Mouse (Mus musculus) G1E-ER4 (cell line): ENCODE data around the gene Calcr. TPM values are rescaled to one million over a fixed set of nuclear protein-coding genes. Genes with fewer than 3 reads are reported as not detected.

Experiments
- GATA1 ChIP-seq: IDR thresholded peaks from one replicate; pipeline ENCODE4 v1.8.0; 2012; ENCODE audit warnings: low read length, inconsistent platforms
- polyA plus RNA-seq: library from polyadenylated mRNA; stranded (reverse); fragments of >175 nt; gene quantifications from 2 replicates; pipeline ENCODE4 v1.2.3, GENCODE M21; 2012

The Calcr gene
- polyA plus RNA-seq: not detected in 2 replicates

GRCm38 (mm10) chr6:3764230-3764764 lies at the start of gene Calcr:
TSS of gene Calcr (minus strand) at chr6:3764714.
- TF ChIP-seq GATA1: no peak

GRCm38 (mm10) chr6:3767485-3767884 lies 3.0 kb upstream of the Calcr start:
- no peak for TF ChIP-seq GATA1

- no peak for TF ChIP-seq GATA1
Observed at GRCm38 (mm10) chr6:3763171-3763967, 1.1 kb downstream of the Calcr start.

- TF ChIP-seq GATA1: no peak
Observed at GRCm38 (mm10) chr6:3751576-3751975, 12.9 kb downstream of the Calcr start.

- TF ChIP-seq GATA1: no peak
Observed at GRCm38 (mm10) chr6:3749624-3750023, 14.9 kb downstream of the Calcr start.

- TF ChIP-seq GATA1: no peak
Observed at GRCm38 (mm10) chr6:3745546-3745945, 19.0 kb downstream of the Calcr start.

- TF ChIP-seq GATA1: no peak
Observed at GRCm38 (mm10) chr6:3741996-3742713, 22.4 kb downstream of the Calcr start.

- no peak for TF ChIP-seq GATA1
Observed at GRCm38 (mm10) chr6:3741296-3741695, 23.2 kb downstream of the Calcr start.

GRCm38 (mm10) chr6:3730246-3730867 lies 34.2 kb downstream of the Calcr start:
- TF ChIP-seq GATA1: no peak

- no peak for TF ChIP-seq GATA1
Observed at GRCm38 (mm10) chr6:3688087-3688642, 76.3 kb downstream of the Calcr start.

- no peak for TF ChIP-seq GATA1
Observed at GRCm38 (mm10) chr6:3677806-3678205, 86.7 kb downstream of the Calcr start.

- no peak for TF ChIP-seq GATA1
Observed at GRCm38 (mm10) chr6:3664147-3664716, 100.3 kb downstream of the Calcr start.

GRCm38 (mm10) chr6:3658405-3658804 lies 106.1 kb downstream of the Calcr start:
- no peak for TF ChIP-seq GATA1

Other genes starting within 250 kb of the Calcr start
- gene Tfpi2, start 224.2 kb upstream of the Calcr start, polyA plus RNA-seq: not detected in 2 replicates
- gene Gngt1, start 229.1 kb upstream of the Calcr start, polyA plus RNA-seq: not detected in 2 replicates
- not detected in 2 replicates for gene Gng11, start 239.2 kb upstream of the Calcr start, polyA plus RNA-seq